Mouse (Mus musculus) forebrain, embryonic 11.5 days (tissue): ENCODE measurements at regions not wholly inside any gene's neighbourhood (a gene's known extent, or its start where the extent isn't known, plus 50 kb on each side); places are given as distances from the start of the nearest gene placed in this dataset.

Experiments
- ATAC-seq: fragments of 200-750 bp; cut with Nextera tagmentation; replicated peaks from 2 replicates; pipeline ENCODE4 v1.8.0; 2017; ENCODE audit warnings: moderate TSS enrichment; ENCODE audit not compliant: low FRiP score
- DNase-seq: peaks from one replicate; pipeline ENCODE4 v3.0.0-alpha.2; 2017; ENCODE audit warnings: low spot score
- H3K27ac ChIP-seq: fragments of 300-500 bp; sonication (generic); 2 replicates; pipeline ENCODE4 v1.5.1; 2014; ENCODE audit warnings: low read depth, low read length
- H3K27me3 ChIP-seq: fragments of 300-500 bp; sonication (generic); 2 replicates; pipeline ENCODE4 v1.6.1; 2014; ENCODE audit warnings: mild to moderate bottlenecking, low read length, mixed read lengths; ENCODE audit not compliant: control insufficient read depth, insufficient read depth
- H3K36me3 ChIP-seq: fragments of 300-500 bp; sonication (generic); 2 replicates; pipeline ENCODE4 v1.6.1; 2014; ENCODE audit warnings: mild to moderate bottlenecking, low read length, moderate library complexity, mixed read lengths; ENCODE audit not compliant: control insufficient read depth, insufficient read depth
- H3K4me1 ChIP-seq: fragments of 300-500 bp; sonication (generic); replicated peaks from 2 replicates; pipeline ENCODE4 v1.6.1; 2014; ENCODE audit warnings: low read length, mixed read lengths; ENCODE audit not compliant: control insufficient read depth, insufficient read depth
- H3K4me2 ChIP-seq: fragments of 300-500 bp; sonication (generic); 2 replicates; pipeline ENCODE4 v1.6.1; 2014; ENCODE audit warnings: low read depth, mild to moderate bottlenecking, low read length, moderate library complexity, mixed read lengths; ENCODE audit not compliant: severe bottlenecking
- H3K4me3 ChIP-seq: fragments of 300-500 bp; sonication (generic); 2 replicates; pipeline ENCODE4 v1.5.1; 2014; ENCODE audit warnings: low read depth, low read length
- H3K9ac ChIP-seq: fragments of 300-500 bp; sonication (generic); 2 replicates; pipeline ENCODE4 v1.6.1; 2014; ENCODE audit warnings: low read length
- H3K9me3 ChIP-seq: fragments of 300-500 bp; sonication (generic); 2 replicates; pipeline ENCODE4 v1.6.1; 2016; ENCODE audit warnings: low read length, mixed read lengths; ENCODE audit not compliant: control insufficient read depth
- WGBS: fragments of 180-500 bp; shearing (Covaris S2); extraction: QIAGEN DNeasy Blood & Tissue Kit; methylation state at CpG from one replicate; pipeline ENCODE4 v1.1.7; 2014; 5-methylcytosine and 5-hydroxymethylcytosine counted together

- no peak overlapping the region for H3K27ac ChIP-seq
- H3K4me1 ChIP-seq: no peaks in the 10 kb centered on the region; the same call in 1 of the 2 replicates
- H3K27me3 ChIP-seq: no peaks in the 10 kb centered on the region
- ATAC-seq: no peak
- 88% methylated on average over 17 of the region's 17 CpGs for WGBS
- no peak overlapping the region for H3K9ac ChIP-seq
- no peak overlapping the region for H3K4me2 ChIP-seq
- no peak for DNase-seq
- no peaks in the 10 kb centered on the region for H3K9me3 ChIP-seq
- H3K36me3 ChIP-seq: no peaks in the 10 kb centered on the region
- no peak overlapping the region for H3K4me3 ChIP-seq
Measured at GRCm38 (mm10) chr2:75209790-75210583, 384.4 kb downstream of the Mtx2 start.

- Histone ChIP-seq H3K9me3 (no peaks in the 10 kb centered on the region), H3K36me3 (no peaks in the 10 kb centered on the region), H3K4me1 (no peaks in the 10 kb centered on the region), H3K9ac (no peak overlapping the region), H3K4me3 (no peak overlapping the region), H3K27me3 (no peaks in the 10 kb centered on the region), H3K4me2 (no peak overlapping the region), H3K27ac (no peak overlapping the region)
- DNase-seq (no peak), ATAC-seq (no peak)
- WGBS: 92% methylated on average over 5 of the region's 5 CpGs
Measured at GRCm38 (mm10) chr2:75216931-75217330, 391.3 kb downstream of the Mtx2 start.

GRCm38 (mm10) chr2:75220775-75221359, 395.3 kb downstream of the Mtx2 start:
- no peaks in the 10 kb centered on the region for H3K4me1 ChIP-seq
- ATAC-seq (no peak), DNase-seq (no peak)
- H3K4me3 ChIP-seq: no peak overlapping the region
- no peaks in the 10 kb centered on the region for H3K9me3 ChIP-seq
- H3K27me3 ChIP-seq: no peaks in the 10 kb centered on the region
- H3K9ac ChIP-seq: no peak overlapping the region
- no peaks in the 10 kb centered on the region for H3K36me3 ChIP-seq
- 70% methylated on average over 8 of the region's 8 CpGs for WGBS
- H3K27ac ChIP-seq: no peak overlapping the region
- no peak overlapping the region for H3K4me2 ChIP-seq

- DNase-seq (no peak), ATAC-seq (no peak)
- no peak overlapping the region for H3K4me2 ChIP-seq
- 81% methylated on average over 5 of the region's 5 CpGs for WGBS
- H3K36me3 ChIP-seq: no peaks in the 10 kb centered on the region
- no peak overlapping the region for H3K27ac ChIP-seq
- no peak overlapping the region for H3K4me3 ChIP-seq
- H3K4me1 ChIP-seq: no peaks in the 10 kb centered on the region
- no peak overlapping the region for H3K9ac ChIP-seq
- H3K27me3 ChIP-seq: no peaks in the 10 kb centered on the region
- no peaks in the 10 kb centered on the region for H3K9me3 ChIP-seq
Measured at GRCm38 (mm10) chr2:75224443-75224842, 398.8 kb downstream of the Mtx2 start.

GRCm38 (mm10) chr2:75240976-75241375, 415.4 kb downstream of the Mtx2 start:
- Histone ChIP-seq H3K36me3 (no peaks in the 10 kb centered on the region), H3K27me3 (no peaks in the 10 kb centered on the region), H3K4me3 (no peak overlapping the region), H3K9ac (no peak overlapping the region), H3K4me1 (peaks cover 5% of the 10 kb centered on the region; the same call in 1 of the 2 replicates), H3K9me3 (no peaks in the 10 kb centered on the region), H3K27ac (no peak overlapping the region), H3K4me2 (no peak overlapping the region)
- DNase-seq (no peak), ATAC-seq (no peak)
- WGBS: 78% methylated on average over 1 of the region's 1 CpGs

GRCm38 (mm10) chr2:75244311-75245033, 414.6 kb upstream of the Hnrnpa3 start:
- no peaks in the 10 kb centered on the region for H3K36me3 ChIP-seq
- DNase-seq: no peak
- 0 out of 2 replicates have a peak overlapping the region, but pooled peaks have one; percentile 4 for H3K27ac ChIP-seq
- no peaks in the 10 kb centered on the region for H3K9me3 ChIP-seq
- peaks cover 5% of the 10 kb centered on the region; the same call in 1 of the 2 replicates for H3K4me1 ChIP-seq
- ATAC-seq: no peak
- H3K4me3 ChIP-seq: no peak overlapping the region
- H3K4me2 ChIP-seq: no peak overlapping the region
- WGBS: 52% methylated on average over 17 of the region's 17 CpGs
- H3K9ac ChIP-seq: no peak overlapping the region
- H3K27me3 ChIP-seq: no peaks in the 10 kb centered on the region

- ATAC-seq: no peak
- H3K4me2 ChIP-seq: no peak overlapping the region
- 72% methylated on average over 6 of the region's 6 CpGs for whole genome bisulfite sequencing
- no peak overlapping the region for H3K9ac ChIP-seq
- H3K27ac ChIP-seq: no peak overlapping the region; the same call in 1 of the 2 replicates
- H3K27me3 ChIP-seq: no peaks in the 10 kb centered on the region
- peaks cover 5% of the 10 kb centered on the region; the same call in 1 of the 2 replicates for H3K4me1 ChIP-seq
- no peaks in the 10 kb centered on the region for H3K36me3 ChIP-seq
- H3K4me3 ChIP-seq: no peak overlapping the region
- no peaks in the 10 kb centered on the region for H3K9me3 ChIP-seq
- DNase-seq: no peak
Measured at GRCm38 (mm10) chr2:75245256-75245655, 413.8 kb upstream of the Hnrnpa3 start.

GRCm38 (mm10) chr2:75245662-75246061, 413.4 kb upstream of the Hnrnpa3 start:
- Histone ChIP-seq H3K36me3 (no peaks in the 10 kb centered on the region), H3K4me2 (no peak overlapping the region), H3K9me3 (no peaks in the 10 kb centered on the region), H3K4me1 (peaks cover 5% of the 10 kb centered on the region; the same call in 1 of the 2 replicates), H3K27ac (peak overlapping the region; percentile 60; the same call in 1 of the 2 replicates), H3K9ac (no peak overlapping the region), H3K27me3 (no peaks in the 10 kb centered on the region), H3K4me3 (no peak overlapping the region)
- 81% methylated on average over 5 of the region's 5 CpGs for WGBS
- DNase-seq: no peak
- ATAC-seq: no peak
